Mouse (Mus musculus): Measurements from ENCODE around the gene A730071L15Rik.

The A730071L15Rik gene

GRCm38 (mm10) chr11:6183246-6183645 is 16.6 kb upstream of the A730071L15Rik start:
- no peak for DNase-seq (ENCODE audit: low read depth, low spot score)

GRCm38 (mm10) chr11:6184202-6184935 is 15.5 kb upstream of the A730071L15Rik start:
- no peak for DNase-seq (ENCODE audit: low read depth, low spot score)

- DNase-seq (ENCODE audit: low read depth, low spot score): no peak
These were observed 12.4 kb upstream of the A730071L15Rik start for GRCm38 (mm10) chr11:6187399-6187798.

GRCm38 (mm10) chr11:6187878-6188277 is 12.0 kb upstream of the A730071L15Rik start:
- peak; percentile 86 for DNase-seq (ENCODE audit: low read depth, low spot score)

GRCm38 (mm10) chr11:6196780-6197179 is 3.0 kb upstream of the A730071L15Rik start:
- DNase-seq (ENCODE audit: low read depth, low spot score): no peak

- DNase-seq (ENCODE audit: low read depth, low spot score): no peak
These were observed 1.4 kb upstream of the A730071L15Rik start for GRCm38 (mm10) chr11:6198449-6198848.

GRCm38 (mm10) chr11:6200087-6200569 is 299 bp downstream of the A730071L15Rik start, which contains the start of gene Nudcd3:
Nudcd3 (minus strand) TSS chr11:6200415.
- peak; percentile 86 for DNase-seq (ENCODE audit: low read depth, low spot score)

GRCm38 (mm10) chr11:6200570-6200969 is 741 bp downstream of the A730071L15Rik start:
- no peak for DNase-seq (ENCODE audit: low read depth, low spot score)

GRCm38 (mm10) chr11:6207090-6207489 is 7.3 kb downstream of the A730071L15Rik start:
- DNase-seq (ENCODE audit: low read depth, low spot score): no peak

GRCm38 (mm10) chr11:6208158-6208557 is 8.3 kb downstream of the A730071L15Rik start:
- DNase-seq (ENCODE audit: low read depth, low spot score): no peak

GRCm38 (mm10) chr11:6216834-6217233 is 17.0 kb downstream of the A730071L15Rik start:
- DNase-seq (ENCODE audit: low read depth, low spot score): no peak

- DNase-seq (ENCODE audit: low read depth, low spot score): no peak
These were observed 18.5 kb downstream of the A730071L15Rik start for GRCm38 (mm10) chr11:6218189-6218896.

- no peak for DNase-seq (ENCODE audit: low read depth, low spot score)
These were observed 20.1 kb downstream of the A730071L15Rik start for GRCm38 (mm10) chr11:6219967-6220366.

- DNase-seq (ENCODE audit: low read depth, low spot score): no peak
These were observed 22.4 kb downstream of the A730071L15Rik start for GRCm38 (mm10) chr11:6222187-6222586.

- no peak for DNase-seq (ENCODE audit: low read depth, low spot score)
These were observed 24.9 kb downstream of the A730071L15Rik start for GRCm38 (mm10) chr11:6224541-6225229.

- no peak for DNase-seq (ENCODE audit: low read depth, low spot score)
These were observed 30.2 kb downstream of the A730071L15Rik start, which contains the start of gene Npc1l1 for GRCm38 (mm10) chr11:6230012-6230411. Npc1l1 (minus strand) TSS chr11:6230143.

- no peak for DNase-seq (ENCODE audit: low read depth, low spot score)
These were observed 33.2 kb downstream of the A730071L15Rik start for GRCm38 (mm10) chr11:6233025-6233424.

GRCm38 (mm10) chr11:6244707-6245106 is 44.9 kb downstream of the A730071L15Rik start:
- no peak for DNase-seq (ENCODE audit: low read depth, low spot score)
